Mouse (Mus musculus) heart, adult 8-10 months (tissue): ENCODE results near the gene Rflna. TPM values are rescaled to one million over a fixed set of nuclear protein-coding genes. Genes with fewer than 3 reads are reported as not detected.

ENCODE experiments used
- DNase-seq: peaks from one replicate; pipeline ENCODE4 v3.0.0; 2022; ENCODE audit warnings: low spot score
- total RNA-seq, 4 experiments: library from RNA; stranded (reverse); gene quantifications; 2 replicates each; pipeline ENCODE4 v1.2.4; 2022

The Rflna gene
- total RNA-seq, 4 experiments from 2014 or later, result 0.19 to 0.24 TPM; not detected in 2

DNA sequence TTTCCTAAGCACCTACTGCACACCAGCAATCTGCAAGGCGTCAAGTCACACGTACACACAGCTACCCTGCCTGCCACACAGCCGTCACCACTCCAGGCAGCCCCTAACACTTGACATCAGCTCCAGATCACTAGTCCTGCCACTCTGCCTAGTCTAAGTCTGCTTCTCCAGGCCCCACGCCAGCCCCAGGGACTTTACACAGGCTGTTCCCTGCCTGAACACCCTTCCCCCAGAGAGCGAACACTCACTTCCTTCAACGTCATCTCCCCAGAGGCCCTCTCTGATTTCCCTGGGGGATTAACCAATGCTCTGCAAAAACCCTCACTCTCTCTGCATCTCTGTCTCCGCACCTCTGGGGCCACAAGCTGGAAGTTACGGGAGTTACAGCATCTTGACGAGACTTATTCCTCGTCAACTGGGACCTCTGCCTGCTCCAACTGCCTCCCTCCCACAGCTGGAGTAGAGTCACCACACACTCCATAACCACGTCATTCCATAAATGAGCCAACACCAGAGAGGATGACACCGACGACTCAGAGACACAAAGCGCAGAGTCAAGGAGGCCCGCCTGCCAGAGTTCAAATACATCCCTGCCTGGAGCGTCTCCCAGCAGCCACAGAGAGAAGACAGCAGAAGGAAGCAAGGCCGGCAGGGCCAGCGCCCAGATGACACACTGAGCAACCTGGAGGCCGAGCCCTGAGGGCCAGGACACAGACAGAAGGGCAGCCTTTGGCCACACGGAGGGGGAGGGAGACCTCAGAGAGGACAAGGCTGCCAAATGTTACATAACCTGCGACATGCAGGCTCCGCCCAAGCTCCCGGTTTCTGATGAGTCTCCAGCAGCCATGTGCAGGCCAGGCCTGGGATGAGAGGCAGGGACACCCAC is 49.8 kb downstream of the Rflna start:
- peak; percentile 83 for DNase-seq

DNA sequence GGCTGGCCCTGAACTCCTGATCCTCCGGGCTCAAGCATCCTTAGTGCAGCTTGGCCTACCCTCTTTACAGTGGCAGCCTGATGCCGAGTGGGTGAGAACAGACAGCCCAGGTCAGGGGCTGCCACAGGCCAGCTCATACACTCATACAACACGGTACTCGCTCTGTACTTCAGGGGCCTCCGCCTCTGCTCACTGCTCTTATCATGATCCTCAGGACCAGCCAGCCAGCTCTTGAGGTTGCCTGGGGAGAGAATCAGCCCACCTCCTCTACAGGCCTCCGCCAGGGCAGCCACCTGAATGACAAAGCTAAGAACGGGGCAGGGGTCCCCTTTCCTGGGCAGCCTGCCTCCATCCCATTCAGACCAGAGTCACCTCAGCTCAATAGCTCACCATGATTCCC is 50.6 kb downstream of the Rflna start:
- no peak for DNase-seq

DNA sequence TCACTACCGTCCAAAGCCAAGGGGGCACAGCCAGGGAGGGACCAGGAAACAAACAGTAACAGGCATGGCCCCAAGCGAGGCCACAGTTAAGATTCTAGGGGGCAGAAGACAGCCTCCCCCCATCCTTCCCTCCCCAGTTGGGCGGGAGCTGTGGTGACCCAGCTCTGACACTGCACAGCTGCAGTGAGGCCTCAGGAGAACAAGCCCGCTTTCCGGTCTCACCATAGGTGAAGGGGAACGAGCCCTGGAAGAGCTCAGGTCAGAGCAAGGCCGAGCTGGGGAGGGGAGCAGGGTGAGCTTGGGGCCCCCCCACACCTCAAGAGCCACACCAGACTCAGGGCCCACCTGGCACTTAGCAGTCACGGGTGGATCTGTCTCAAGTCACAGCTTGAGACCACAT is 52.9 kb downstream of the Rflna start:
- DNase-seq, result no peak

DNA sequence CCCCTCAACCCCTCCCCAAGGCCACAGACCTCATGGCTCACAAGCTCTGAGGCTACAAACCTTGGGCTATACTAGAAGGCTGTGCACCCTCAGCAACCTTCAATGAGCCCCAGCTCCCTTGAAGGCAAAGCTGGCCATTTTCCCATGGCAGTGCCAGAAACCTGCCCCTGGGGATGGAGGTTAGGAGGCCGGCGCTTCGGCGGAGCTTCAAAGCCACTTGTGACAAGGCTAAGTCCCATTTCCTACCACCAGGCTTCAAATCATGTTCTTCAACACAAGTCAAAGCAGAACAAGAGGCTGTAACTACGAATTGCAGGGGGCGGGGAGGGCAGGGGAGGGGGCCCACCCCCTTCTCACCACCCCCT is 53.3 kb downstream of the Rflna start:
- no peak for DNase-seq

DNA sequence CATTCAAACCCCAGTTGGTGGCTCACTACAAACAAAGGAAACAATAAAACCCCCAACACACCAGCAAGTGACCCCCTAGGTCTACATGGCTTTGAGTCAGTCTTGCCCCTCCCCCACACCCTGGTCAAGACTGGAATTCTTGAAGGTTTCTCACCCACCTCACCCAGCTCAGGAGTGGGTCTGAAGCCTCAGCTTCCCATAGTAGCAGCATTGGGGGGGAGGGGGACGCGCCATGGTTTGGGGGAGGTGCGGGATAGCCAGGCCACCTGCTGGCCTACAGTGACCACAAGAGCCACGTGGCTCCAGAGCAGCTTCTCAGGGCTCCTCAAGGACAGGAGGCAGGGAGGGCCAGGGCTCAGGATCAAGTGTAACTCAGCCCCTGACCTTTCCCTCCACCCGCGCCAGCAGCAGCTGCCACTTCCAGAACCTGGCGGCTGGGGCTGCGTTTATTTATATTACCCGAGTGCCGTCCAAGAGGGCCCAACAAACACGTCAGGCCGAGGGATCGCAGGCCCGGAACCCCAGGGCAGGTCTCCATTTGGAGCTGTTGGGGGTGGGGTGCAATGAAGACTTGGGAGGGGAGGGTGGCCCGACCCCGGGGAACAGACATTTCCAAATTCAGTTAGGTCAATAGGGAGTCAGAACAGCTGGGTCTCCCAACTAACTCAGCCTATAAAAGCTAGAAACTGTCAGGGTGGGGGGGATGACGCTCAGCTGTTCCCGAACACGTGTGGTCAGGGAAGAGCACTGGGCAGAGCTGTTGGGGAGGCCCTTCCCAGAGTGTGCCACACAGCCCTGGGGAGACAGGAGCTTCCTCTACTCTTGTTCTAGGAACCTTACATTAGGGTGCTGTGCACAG is 53.9 kb downstream of the Rflna start:
- DNase-seq, result peak; percentile 79

DNA sequence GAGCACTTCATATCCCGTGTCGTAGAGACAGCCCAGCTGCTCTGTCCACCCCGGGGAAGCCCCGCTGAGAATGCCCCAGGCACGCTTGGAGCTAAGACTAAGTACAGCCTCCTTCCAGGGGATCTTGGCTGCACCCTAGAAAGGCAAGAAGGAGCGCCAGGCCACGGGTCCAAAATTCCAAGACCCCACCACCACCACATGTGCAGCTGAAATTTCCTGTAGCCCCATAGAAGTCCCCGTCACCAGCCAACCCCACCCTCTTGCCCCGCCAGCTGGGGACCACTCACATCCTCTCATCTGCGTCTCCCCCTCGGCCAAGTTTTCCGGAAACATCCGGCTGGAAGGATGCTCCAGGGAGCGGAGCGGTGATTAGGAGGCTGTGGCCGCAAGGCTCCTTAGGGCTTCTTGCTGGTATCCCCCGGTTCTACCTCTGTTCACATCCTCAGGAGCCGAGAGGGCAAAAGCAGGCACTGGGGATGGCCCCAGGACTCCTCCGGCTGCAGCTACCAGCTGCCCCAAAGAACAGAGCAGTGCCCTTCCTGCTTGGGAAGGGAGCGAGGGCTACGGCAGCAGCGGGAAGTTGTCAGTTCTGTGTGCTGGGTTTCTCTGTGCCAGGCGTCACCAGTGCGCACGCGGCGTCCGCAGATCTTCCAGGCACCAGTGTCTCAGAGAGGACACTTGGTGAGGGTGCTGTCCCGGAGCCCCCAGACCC is 54.7 kb downstream of the Rflna start:
- DNase-seq, result peak; percentile 71

DNA sequence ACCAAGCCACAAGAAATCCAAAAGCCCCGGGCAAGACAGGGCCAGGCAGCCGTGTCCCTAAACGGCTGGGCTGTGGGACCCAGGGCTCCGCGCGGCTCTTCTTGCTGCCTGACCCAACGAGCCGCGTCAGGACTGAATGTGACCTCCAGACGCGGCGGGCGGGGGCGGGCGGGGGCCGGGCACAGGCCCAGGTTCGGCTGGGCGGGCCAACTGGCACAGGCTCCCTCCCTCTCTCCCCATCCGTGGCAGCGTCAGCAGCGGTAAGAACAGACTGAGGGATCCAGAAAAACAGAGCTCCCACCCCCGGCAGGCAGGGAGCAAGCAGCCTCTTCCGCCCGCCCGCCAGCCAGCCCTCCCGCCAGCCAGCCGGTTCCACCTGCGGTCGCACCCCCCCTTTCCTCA is 55.2 kb downstream of the Rflna start:
- peak; percentile 66 for DNase-seq

Other genes with a start within 250 kb of the Rflna start
- gene Ccdc92, start 140.8 kb upstream of the Rflna start, total RNA-seq, result 1 to 10 TPM; 1.4 to 2.0 (median 1.6) TPM
- 10 to 100 TPM; 31.1 to 38.4 (median 35.6) TPM for gene Zfp664, start 140.5 kb upstream of the Rflna start, total RNA-seq
- gene Ncor2, start 176.0 kb downstream of the Rflna start, total RNA-seq, result 10 to 100 TPM; 81.6 to 92.4 (median 84.5) TPM